Mouse (Mus musculus): ENCODE results near the gene Edn1. TPM values are rescaled to one million over a fixed set of nuclear protein-coding genes. Genes with fewer than 3 reads are reported as not detected.

The Edn1 gene
- polyA plus RNA-seq (2014; fragmentation: Nextera tagmentation; extraction: Ambion mirVana) = 5.1 and 6.0 TPM in 2 replicates

DNA sequence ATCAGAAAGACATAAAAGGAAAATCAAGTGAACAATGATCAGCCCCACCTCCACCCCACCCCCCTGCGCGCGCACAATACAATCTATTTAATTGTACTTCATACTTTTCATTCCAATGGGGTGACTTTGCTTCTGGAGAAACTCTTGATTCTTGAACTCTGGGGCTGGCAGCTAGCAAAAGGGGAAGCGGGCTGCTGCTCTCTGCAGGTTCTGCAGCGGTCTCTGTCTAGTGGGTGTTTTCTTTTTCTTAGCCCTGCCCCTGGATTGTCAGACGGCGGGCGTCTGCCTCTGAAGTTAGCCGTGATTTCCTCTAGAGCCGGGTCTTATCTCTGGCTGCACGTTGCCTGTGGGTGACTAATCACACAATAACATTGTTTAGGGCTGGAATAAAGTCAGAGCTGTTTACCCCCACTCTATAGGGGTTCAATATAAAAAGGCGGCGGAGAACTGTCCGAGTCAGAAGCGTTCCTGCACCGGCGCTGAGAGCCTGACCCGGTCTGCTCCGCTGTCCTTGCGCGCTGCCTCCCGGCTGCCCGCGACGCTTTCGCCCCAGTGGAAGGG, at the start of gene Edn1:
TSS of gene Edn1 (plus strand) at position 316 of the 561 bp plus-strand sequence.
- WGBS = under 1% methylated on average over 26 of the region's 26 CpGs
- H3K27ac ChIP-seq (ENCODE audit: low read depth) = no peak within 1 kb of the TSS
- H3K4me3 ChIP-seq (ENCODE audit: low read depth, low read length) = peak within 1 kb of the TSS; percentile 41

DNA sequence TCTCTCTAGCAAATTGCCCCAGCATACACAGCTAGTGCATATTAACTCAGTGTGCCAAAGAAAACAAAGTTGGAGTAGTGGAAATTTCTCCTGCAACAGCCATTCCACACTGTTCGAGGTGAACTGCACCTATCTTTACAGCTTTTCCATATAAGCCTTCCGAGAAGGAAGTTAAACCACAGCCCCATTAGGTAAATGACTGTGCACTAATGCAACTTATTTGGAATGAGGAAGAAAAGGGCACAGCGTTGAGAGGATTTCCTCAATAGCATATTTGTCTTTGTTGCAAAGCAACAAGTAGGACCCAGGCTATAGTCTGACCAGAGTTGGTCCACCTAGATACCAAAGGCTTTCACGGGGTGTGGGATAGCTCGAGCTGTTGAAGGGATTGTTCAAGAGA, 47.5 kb upstream of the Edn1 start:
- Histone ChIP-seq H3K4me3 (ENCODE audit: low read depth, low read length) (no peak overlapping the region), H3K9ac (ENCODE audit: low read length) (no peak overlapping the region), H3K36me3 (ENCODE audit: control insufficient read depth, insufficient read depth, low read length) (no peaks in the 10 kb centered on the region), H3K9me3 (ENCODE audit: control insufficient read depth, low read length) (no peaks in the 10 kb centered on the region), H3K27me3 (replicated peaks; ENCODE audit: control insufficient read depth, insufficient read depth, low read length) (no peaks in the 10 kb centered on the region), H3K4me2 (ENCODE audit: low read length) (no peak overlapping the region), H3K27ac (ENCODE audit: low read depth) (no peak overlapping the region), H3K4me1 (replicated peaks; ENCODE audit: control insufficient read depth, insufficient read depth, low read length) (no peaks in the 10 kb centered on the region)
- WGBS = 75% methylated on average over 5 of the region's 5 CpGs
- ATAC-seq (replicated peaks; ENCODE audit: low FRiP score, low TSS enrichment, low read depth) (no peak), DNase-seq (ENCODE audit: low spot score) (no peak)

More for the DNA sequence above, at the start of gene Edn1:
- H3K9ac ChIP-seq (ENCODE audit: low read length) = peak within 1 kb of the TSS; percentile 23; the same call in 1 of the 2 replicates
- peaks cover 10% of the 10 kb centered on the region for H3K27me3 ChIP-seq (replicated peaks; ENCODE audit: control insufficient read depth, insufficient read depth, low read length)
- H3K4me1 ChIP-seq (replicated peaks; ENCODE audit: control insufficient read depth, insufficient read depth, low read length) = peaks cover 5% of the 10 kb centered on the region; the same call in 1 of the 2 replicates
- no peaks in the 10 kb centered on the region for H3K36me3 ChIP-seq (ENCODE audit: control insufficient read depth, insufficient read depth, low read length)
- peak within 1 kb of the TSS; percentile 77 for H3K4me2 ChIP-seq (ENCODE audit: low read length)
- peak; percentile 77 for DNase-seq (ENCODE audit: low spot score)
- ATAC-seq (replicated peaks; ENCODE audit: low FRiP score, low TSS enrichment, low read depth) = peak; percentile 70
- H3K9me3 ChIP-seq (ENCODE audit: control insufficient read depth, low read length) = no peaks in the 10 kb centered on the region

DNA sequence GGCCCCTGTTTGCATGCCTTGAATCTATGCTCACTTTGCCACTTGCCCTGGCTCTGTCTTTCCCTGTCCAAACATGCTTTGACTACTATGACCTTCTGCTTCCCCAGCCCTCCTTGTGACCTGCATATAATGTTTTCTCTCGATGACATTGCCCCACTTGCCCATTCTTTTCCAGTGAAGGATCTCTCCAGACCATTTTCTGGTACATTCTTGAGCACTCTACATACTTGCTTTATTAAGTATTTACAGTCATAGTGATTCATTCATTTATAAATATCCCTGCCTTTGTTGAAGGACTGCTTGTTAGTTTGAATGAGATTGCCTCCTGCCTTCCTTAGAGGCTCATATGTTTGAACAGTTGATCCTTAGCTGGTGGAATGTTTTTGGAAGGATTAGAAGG, 46.2 kb upstream of the Edn1 start:
- no peak for DNase-seq (ENCODE audit: low spot score)
- 94% methylated on average over 1 of the region's 1 CpGs for WGBS

DNA sequence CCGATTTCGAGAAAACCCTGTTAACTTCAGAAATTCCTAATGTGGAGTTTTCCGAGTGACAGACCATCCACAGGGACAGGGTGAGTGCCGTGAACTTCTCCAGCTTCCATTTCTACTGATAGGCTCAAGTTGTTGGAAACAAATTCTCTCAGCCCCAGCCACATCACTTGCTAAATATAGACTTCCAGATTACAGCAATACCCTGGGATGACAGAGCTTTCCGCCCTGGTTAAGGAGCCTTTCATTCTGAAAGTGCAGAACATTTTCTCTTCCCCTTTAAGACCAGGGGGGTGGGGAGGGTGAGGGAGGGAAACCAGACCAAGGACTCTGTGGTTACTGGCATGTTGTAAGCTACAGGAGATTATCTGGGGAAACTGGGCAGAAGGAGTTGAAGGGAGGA, 42.9 kb upstream of the Edn1 start:
- no peaks in the 10 kb centered on the region for H3K9me3 ChIP-seq (ENCODE audit: control insufficient read depth, low read length)
- H3K4me3 ChIP-seq (ENCODE audit: low read depth, low read length) = no peak overlapping the region
- H3K36me3 ChIP-seq (ENCODE audit: control insufficient read depth, insufficient read depth, low read length) = no peaks in the 10 kb centered on the region
- ATAC-seq (replicated peaks; ENCODE audit: low FRiP score, low TSS enrichment, low read depth) (no peak), DNase-seq (ENCODE audit: low spot score) (no peak)
- no peaks in the 10 kb centered on the region for H3K27me3 ChIP-seq (replicated peaks; ENCODE audit: control insufficient read depth, insufficient read depth, low read length)
- H3K27ac ChIP-seq (ENCODE audit: low read depth) = no peak overlapping the region
- no peaks in the 10 kb centered on the region for H3K4me1 ChIP-seq (replicated peaks; ENCODE audit: control insufficient read depth, insufficient read depth, low read length)
- H3K4me2 ChIP-seq (ENCODE audit: low read length) = no peak overlapping the region
- no peak overlapping the region for H3K9ac ChIP-seq (ENCODE audit: low read length)
- 82% methylated on average over 5 of the region's 5 CpGs for WGBS

More for the DNA sequence above, 46.2 kb upstream of the Edn1 start:
- Histone ChIP-seq H3K27ac (ENCODE audit: low read depth) (no peak overlapping the region), H3K36me3 (ENCODE audit: control insufficient read depth, insufficient read depth, low read length) (no peaks in the 10 kb centered on the region), H3K4me1 (replicated peaks; ENCODE audit: control insufficient read depth, insufficient read depth, low read length) (no peaks in the 10 kb centered on the region), H3K4me2 (ENCODE audit: low read length) (no peak overlapping the region), H3K9ac (ENCODE audit: low read length) (no peak overlapping the region), H3K27me3 (replicated peaks; ENCODE audit: control insufficient read depth, insufficient read depth, low read length) (no peaks in the 10 kb centered on the region), H3K9me3 (ENCODE audit: control insufficient read depth, low read length) (no peaks in the 10 kb centered on the region), H3K4me3 (ENCODE audit: low read depth, low read length) (no peak overlapping the region)
- ATAC-seq (replicated peaks; ENCODE audit: low FRiP score, low TSS enrichment, low read depth) = no peak

DNA sequence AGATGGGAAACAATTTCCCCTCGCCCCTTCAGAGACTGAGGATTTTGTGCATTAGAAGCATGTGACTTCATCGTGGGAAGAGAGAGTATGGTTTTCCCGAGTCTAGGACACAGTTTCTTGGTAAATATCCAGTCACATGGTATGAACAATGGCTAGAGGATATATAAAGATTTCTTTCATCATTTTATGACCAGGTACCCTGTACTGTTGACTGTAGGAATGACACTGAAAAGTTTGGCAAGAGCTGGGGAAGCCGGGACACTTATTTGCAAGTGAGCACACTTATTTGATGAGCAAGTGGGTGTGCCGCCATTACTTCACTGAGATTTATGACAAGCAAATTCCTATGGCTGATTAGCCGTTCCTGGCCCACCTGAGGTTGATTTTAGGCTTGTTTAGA, 40.6 kb upstream of the Edn1 start:
- no peaks in the 10 kb centered on the region for H3K27me3 ChIP-seq (replicated peaks; ENCODE audit: control insufficient read depth, insufficient read depth, low read length)
- no peak for DNase-seq (ENCODE audit: low spot score)

DNA sequence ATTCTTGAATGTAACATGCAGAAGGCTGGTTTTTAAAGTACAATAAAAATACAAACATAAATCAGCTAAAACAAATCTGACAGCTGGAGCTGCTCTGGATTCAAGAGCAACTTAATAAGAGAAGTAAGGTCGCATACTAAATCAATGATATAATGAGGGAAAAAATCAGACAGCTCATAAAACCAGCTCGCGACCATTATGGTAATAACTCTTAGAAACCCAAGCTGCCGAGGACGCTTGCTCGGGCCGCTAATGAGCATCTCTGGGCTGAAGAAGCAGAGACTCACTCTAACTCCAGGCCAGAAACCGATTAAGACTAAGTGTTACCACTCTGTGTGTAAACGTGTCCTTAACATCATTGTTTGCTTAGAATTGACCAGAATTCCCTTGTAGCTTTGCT, 31.2 kb upstream of the Edn1 start:
- Histone ChIP-seq H3K9me3 (ENCODE audit: control insufficient read depth, low read length) (no peaks in the 10 kb centered on the region), H3K4me1 (replicated peaks; ENCODE audit: control insufficient read depth, insufficient read depth, low read length) (no peaks in the 10 kb centered on the region; the same call in 1 of the 2 replicates), H3K4me2 (ENCODE audit: low read length) (no peak overlapping the region), H3K4me3 (ENCODE audit: low read depth, low read length) (no peak overlapping the region), H3K9ac (ENCODE audit: low read length) (no peak overlapping the region), H3K27ac (ENCODE audit: low read depth) (no peak overlapping the region), H3K27me3 (replicated peaks; ENCODE audit: control insufficient read depth, insufficient read depth, low read length) (no peaks in the 10 kb centered on the region), H3K36me3 (ENCODE audit: control insufficient read depth, insufficient read depth, low read length) (no peaks in the 10 kb centered on the region)
- no peak for DNase-seq (ENCODE audit: low spot score)
- no peak for ATAC-seq (replicated peaks; ENCODE audit: low FRiP score, low TSS enrichment, low read depth)
- 50% methylated on average over 9 of the region's 9 CpGs for WGBS

More for the DNA sequence above, 40.6 kb upstream of the Edn1 start:
- Histone ChIP-seq H3K4me1 (replicated peaks; ENCODE audit: control insufficient read depth, insufficient read depth, low read length) (no peaks in the 10 kb centered on the region), H3K9ac (ENCODE audit: low read length) (no peak overlapping the region), H3K36me3 (ENCODE audit: control insufficient read depth, insufficient read depth, low read length) (no peaks in the 10 kb centered on the region), H3K27ac (ENCODE audit: low read depth) (no peak overlapping the region), H3K9me3 (ENCODE audit: control insufficient read depth, low read length) (no peaks in the 10 kb centered on the region), H3K4me3 (ENCODE audit: low read depth, low read length) (no peak overlapping the region), H3K4me2 (ENCODE audit: low read length) (no peak overlapping the region)
- ATAC-seq (replicated peaks; ENCODE audit: low FRiP score, low TSS enrichment, low read depth) = no peak
- 74% methylated on average over 6 of the region's 6 CpGs for WGBS

DNA sequence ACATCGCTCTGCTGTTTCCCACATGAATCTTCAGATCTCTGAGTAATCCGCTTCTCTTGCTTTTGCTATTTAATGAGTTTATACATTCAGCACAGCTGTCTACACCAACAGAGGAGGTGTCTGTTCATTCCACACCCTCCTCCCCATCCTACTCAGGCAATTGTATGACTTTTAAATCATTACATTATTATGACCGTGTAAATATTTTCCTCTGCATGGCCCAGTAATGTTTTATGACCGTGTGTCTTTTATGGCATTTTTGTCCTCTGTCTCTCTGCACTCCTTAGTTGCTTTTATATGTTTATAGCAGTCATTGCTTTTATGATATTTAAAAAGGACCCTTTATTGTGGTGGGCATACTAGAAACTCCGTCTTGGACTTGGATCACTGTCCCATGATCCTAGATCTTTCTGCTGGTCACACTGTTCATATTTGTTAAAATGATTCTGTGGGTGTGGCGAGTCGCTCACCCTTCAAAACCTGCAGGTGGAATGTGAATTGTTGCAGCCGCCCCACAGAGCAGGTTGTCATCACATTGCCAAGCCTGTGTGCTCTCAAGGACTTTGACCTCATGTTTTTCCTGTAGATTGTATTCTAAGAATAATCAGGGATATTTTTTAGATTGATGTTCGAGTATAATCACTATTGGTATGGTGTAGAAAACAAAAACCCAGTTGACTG, 24.4 kb upstream of the Edn1 start:
- Histone ChIP-seq H3K9me3 (ENCODE audit: control insufficient read depth, low read length) (no peaks in the 10 kb centered on the region), H3K27me3 (replicated peaks; ENCODE audit: control insufficient read depth, insufficient read depth, low read length) (no peaks in the 10 kb centered on the region), H3K9ac (ENCODE audit: low read length) (no peak overlapping the region), H3K4me2 (ENCODE audit: low read length) (no peak overlapping the region), H3K36me3 (ENCODE audit: control insufficient read depth, insufficient read depth, low read length) (no peaks in the 10 kb centered on the region), H3K27ac (ENCODE audit: low read depth) (no peak overlapping the region), H3K4me1 (replicated peaks; ENCODE audit: control insufficient read depth, insufficient read depth, low read length) (no peaks in the 10 kb centered on the region), H3K4me3 (ENCODE audit: low read depth, low read length) (no peak overlapping the region)
- DNase-seq (ENCODE audit: low spot score) (no peak), ATAC-seq (replicated peaks; ENCODE audit: low FRiP score, low TSS enrichment, low read depth) (peak; percentile 88)
- 61% methylated on average over 9 of the region's 9 CpGs for WGBS

DNA sequence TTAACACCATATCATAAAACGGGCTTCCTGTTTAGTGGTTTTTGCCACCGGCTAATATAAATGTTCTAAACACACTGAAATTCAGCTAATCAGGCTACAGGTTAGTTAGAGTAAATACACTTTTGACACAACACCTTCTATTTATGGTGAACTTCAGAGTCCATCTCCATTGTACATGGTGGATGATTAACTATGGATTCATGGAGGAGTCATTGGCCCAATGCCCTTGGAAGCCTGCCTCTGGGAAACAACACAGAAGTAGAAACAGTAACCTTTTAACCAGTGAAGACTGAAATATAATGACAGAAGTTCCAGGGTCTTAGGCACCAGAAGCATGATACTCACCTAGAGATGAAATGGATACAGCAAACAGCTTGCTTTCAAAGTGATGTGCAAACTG, 23.5 kb upstream of the Edn1 start:
- no peak overlapping the region for H3K27ac ChIP-seq (ENCODE audit: low read depth)
- no peak for ATAC-seq (replicated peaks; ENCODE audit: low FRiP score, low TSS enrichment, low read depth)
- H3K4me2 ChIP-seq (ENCODE audit: low read length) = no peak overlapping the region
- no peak overlapping the region for H3K4me3 ChIP-seq (ENCODE audit: low read depth, low read length)
- no peak overlapping the region for H3K9ac ChIP-seq (ENCODE audit: low read length)
- no peaks in the 10 kb centered on the region for H3K36me3 ChIP-seq (ENCODE audit: control insufficient read depth, insufficient read depth, low read length)
- no peaks in the 10 kb centered on the region for H3K27me3 ChIP-seq (replicated peaks; ENCODE audit: control insufficient read depth, insufficient read depth, low read length)
- DNase-seq (ENCODE audit: low spot score) = no peak
- WGBS = 68% methylated on average over 2 of the region's 2 CpGs
- H3K9me3 ChIP-seq (ENCODE audit: control insufficient read depth, low read length) = no peaks in the 10 kb centered on the region
- no peaks in the 10 kb centered on the region for H3K4me1 ChIP-seq (replicated peaks; ENCODE audit: control insufficient read depth, insufficient read depth, low read length)

DNA sequence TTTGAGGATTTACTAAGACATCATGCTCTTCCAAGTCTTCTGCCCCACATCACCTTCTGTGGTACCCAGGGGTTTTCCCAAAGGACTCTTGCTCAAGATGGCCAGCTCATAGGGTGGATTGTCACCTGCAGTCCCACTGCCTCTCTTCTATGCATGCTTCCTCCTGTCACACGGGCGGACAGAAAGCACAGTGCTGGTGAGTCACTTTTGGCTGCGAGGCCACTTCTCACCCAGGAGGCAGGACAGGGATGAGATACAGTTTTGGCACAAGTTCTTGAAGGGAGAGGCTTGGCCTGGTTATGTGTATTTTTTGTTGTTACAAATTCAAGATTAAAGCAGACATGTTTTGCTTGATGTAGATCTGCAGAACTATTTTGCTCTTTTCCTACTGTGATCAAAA, 15.4 kb upstream of the Edn1 start:
- Histone ChIP-seq H3K4me2 (ENCODE audit: low read length) (no peak overlapping the region), H3K27me3 (replicated peaks; ENCODE audit: control insufficient read depth, insufficient read depth, low read length) (no peaks in the 10 kb centered on the region), H3K9ac (ENCODE audit: low read length) (no peak overlapping the region), H3K4me3 (ENCODE audit: low read depth, low read length) (no peak overlapping the region), H3K36me3 (ENCODE audit: control insufficient read depth, insufficient read depth, low read length) (no peaks in the 10 kb centered on the region), H3K9me3 (ENCODE audit: control insufficient read depth, low read length) (no peaks in the 10 kb centered on the region), H3K27ac (ENCODE audit: low read depth) (no peak overlapping the region), H3K4me1 (replicated peaks; ENCODE audit: control insufficient read depth, insufficient read depth, low read length) (no peaks in the 10 kb centered on the region)
- DNase-seq (ENCODE audit: low spot score) (no peak), ATAC-seq (replicated peaks; ENCODE audit: low FRiP score, low TSS enrichment, low read depth) (no peak)
- 73% methylated on average over 3 of the region's 3 CpGs for WGBS

All from intestine, embryonic 14.5 days (tissue).